Mouse (Mus musculus) lung, postnatal 4 days (tissue): ENCODE measurements around the gene Efl1.

Source experiments
- DNase-seq, 2 experiments: peaks; one replicate each; pipeline ENCODE4 v3.0.0; 2021

Efl1 gene

GRCm38 (mm10) chr7:82648353-82649080 is at the start of gene Efl1, which contains the start of gene Saxo2:
Gene Efl1 (plus strand): TSS chr7:82648614.
Gene Saxo2 (minus strand): TSS chr7:82648528.
- peak; percentile 95 to 96 for DNase-seq

GRCm38 (mm10) chr7:82602008-82602407 is 46.4 kb upstream of the Efl1 start:
- DNase-seq, result no peak

DNA sequence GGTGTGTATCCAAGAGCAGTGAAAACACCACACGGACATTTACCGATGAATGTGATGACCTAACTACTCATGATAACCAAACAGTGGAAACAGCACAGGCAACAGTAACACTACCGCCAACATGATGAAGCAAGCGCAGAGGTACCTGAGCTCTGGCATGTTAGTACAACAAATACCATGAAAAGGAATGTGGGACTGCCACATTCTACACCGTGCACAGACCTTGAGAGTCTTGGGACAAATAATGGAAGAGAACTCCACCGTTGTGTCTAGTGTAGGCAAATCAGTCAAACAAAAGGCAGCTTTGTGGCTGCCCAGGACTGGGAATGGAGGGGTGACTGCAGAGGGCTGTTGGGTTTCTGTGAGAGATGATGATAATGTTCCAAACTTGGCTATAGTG is 43.0 kb upstream of the Efl1 start:
- peak; percentile 13 to 49 for DNase-seq

DNA sequence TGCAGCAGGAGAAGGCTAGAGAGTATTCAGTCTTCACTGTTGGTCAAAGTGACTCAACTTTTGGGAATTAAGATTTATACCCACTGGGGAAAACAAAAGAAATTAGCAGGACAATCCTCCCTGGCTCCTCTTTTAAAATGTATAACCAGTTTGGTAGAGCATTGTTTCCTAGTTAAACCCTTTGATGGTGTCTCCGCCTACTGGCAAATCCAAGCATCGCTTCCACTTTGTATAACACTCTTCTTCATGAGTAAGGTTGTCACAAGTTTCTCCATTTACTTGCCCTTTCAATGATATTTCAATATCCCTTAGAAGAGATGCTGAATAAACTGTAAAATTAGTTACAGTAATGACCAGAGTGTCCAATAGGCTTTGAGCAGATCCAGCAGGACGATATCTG is 38.8 kb upstream of the Efl1 start:
- DNase-seq, result peak in 1 of 2 experiments; percentile 22

DNA sequence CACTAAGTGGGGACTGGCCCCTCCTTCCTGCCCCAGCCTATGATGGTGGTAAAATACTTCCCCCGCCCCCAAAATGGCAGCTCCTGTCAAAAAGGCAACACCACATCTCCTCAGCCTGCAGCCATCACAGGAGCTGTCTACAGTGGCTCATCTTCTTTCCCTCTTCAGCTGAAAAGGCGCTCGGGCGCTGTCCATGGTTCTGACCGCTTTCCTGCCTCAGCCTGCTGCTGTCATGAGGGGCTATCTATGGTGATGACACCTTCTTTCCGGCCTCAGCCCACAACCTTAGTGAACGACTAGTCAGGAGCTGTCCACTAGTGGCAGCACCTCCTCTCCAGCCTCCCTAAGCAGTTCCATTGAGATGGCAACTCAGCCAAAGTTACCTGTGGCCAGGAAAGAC is 23.1 kb upstream of the Efl1 start:
- DNase-seq, result peak; percentile 41 to 59

DNA sequence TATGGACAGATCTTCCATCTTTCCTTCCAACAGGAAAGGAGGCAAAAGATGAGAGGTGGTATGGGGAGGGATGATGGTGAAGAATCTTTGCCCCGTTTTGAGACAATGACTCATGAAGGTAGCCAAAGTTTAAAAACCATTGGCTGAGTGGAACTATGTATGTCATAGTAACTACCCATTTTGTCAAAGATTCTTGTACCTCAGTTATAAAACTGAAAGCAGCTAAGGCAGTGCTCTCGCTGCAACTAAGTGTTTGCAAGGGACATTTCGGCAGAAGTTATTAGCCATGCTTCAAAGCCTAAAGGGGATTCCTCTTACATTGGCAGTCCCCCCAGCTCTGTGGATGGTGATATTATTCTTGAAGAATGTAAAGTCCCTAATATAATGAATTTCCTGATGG is 1.2 kb upstream of the Efl1 start:
- DNase-seq, result no peak

DNA sequence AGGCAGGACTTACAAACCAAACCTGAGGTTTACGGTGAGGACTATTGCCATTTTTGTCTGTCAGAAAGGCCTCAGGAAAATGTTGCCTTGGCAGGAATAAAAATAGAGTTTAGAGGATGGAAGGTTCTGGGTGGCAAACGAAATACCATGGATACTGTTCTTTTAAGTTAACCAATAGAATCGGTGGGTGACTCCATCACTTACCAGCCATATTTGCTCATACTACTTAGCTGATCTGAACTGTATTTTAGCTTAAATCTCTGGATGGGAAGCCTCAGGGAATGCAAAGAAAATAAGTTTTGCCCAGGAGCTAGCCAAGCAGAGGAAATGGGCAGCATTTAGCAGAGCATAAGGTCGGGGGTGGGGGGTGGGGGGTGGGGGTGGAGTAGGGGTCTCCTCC is 505 bp upstream of the Efl1 start:
- DNase-seq, result no peak

DNA sequence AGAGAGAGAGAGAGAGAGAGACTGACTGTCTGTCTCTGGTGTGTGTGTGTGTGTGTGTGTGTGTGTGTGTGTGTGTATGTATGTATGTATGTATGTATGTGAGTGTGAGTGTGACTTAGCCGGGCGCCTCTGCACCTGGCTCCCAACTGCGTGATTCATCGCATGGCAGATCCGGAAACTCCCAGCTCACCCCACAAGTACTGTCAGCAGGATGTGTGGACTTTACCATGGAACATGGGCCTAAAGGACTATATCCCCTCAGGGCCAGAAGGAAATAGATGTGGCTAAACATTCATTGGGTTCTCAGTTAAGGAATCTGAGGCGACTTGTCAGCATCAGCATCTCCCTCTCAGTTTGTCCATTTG is 649 bp downstream of the Efl1 start:
- no peak for DNase-seq

- no peak for DNase-seq
These were observed 16.2 kb downstream of the Efl1 start for GRCm38 (mm10) chr7:82664604-82665003.

GRCm38 (mm10) chr7:82676001-82676400 is 27.6 kb downstream of the Efl1 start:
- DNase-seq, result no peak

DNA sequence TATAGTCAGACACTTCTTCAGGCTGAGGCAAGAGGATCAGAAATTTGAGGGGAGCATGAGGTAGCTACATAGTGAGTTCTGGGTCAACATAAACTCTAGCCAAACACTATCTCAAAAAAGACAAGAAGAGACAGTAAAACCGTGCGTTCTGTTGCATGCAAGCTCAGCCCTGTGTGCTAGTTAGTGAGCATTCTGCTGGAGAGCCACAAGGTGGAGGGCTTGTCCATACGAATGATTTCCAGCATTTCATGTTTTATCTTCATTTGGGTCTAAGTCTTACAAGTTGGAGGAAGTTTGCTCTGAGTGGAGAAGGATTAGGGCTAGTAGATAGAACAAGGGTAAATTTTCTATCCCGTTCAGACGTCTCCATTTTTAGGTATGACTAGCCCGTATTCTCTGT is 28.4 kb downstream of the Efl1 start:
- DNase-seq, result no peak

- no peak for DNase-seq
These were observed 31.5 kb downstream of the Efl1 start for GRCm38 (mm10) chr7:82679901-82680300.

DNA sequence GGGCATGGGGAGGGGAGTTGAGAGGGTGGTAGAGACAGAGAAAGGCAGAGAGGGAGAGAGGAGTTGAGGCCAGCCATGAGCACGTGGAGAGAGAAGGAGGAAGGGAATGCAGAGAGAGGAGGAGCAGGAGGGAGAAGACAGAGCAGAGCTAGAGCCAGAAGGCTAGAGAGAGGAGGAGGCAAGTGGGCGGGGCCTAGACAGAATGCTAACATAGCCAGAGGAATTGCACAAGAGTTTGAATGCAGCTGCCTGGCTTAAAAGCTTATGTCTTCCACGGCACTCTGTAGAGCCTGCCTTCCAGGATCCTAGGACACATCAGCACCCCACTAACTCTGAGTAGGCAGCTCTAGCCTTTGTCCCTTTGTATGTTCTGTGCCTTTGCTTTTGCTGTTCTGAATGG is 40.3 kb downstream of the Efl1 start:
- peak; percentile 52 to 60 for DNase-seq

- no peak for DNase-seq
These were observed 42.8 kb downstream of the Efl1 start for GRCm38 (mm10) chr7:82691021-82691738.

DNA sequence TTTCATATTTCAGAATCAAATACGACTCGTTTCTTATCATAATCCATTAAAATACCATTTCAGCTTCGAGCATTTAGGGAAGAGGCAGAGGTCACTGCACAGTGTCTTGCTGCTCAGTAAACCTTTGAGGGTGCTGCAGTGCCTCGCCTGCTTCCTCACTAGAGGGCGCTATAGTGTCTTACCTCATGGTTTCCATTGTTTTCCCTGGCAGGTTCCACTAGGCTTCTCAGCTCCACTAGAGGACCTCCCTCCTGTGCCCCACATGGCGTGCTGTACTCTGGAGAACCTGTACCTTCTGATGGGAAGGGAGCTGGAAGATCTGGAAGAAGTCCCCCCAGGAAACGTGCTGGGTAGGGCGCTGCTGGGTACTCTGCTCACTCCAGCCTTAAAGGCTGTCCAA is 49.3 kb downstream of the Efl1 start:
- no peak for DNase-seq

GRCm38 (mm10) chr7:82698968-82699367 is 50.6 kb downstream of the Efl1 start:
- DNase-seq, result no peak

GRCm38 (mm10) chr7:82702384-82703343 is 54.2 kb downstream of the Efl1 start:
- DNase-seq, result no peak

- DNase-seq, result no peak
These were observed 60.8 kb downstream of the Efl1 start for GRCm38 (mm10) chr7:82709172-82709571.

GRCm38 (mm10) chr7:82715210-82715911 is 66.9 kb downstream of the Efl1 start:
- DNase-seq, result peak in 1 of 2 experiments; percentile 56

- DNase-seq, result no peak
These were observed 67.6 kb downstream of the Efl1 start for GRCm38 (mm10) chr7:82715912-82716601.

DNA sequence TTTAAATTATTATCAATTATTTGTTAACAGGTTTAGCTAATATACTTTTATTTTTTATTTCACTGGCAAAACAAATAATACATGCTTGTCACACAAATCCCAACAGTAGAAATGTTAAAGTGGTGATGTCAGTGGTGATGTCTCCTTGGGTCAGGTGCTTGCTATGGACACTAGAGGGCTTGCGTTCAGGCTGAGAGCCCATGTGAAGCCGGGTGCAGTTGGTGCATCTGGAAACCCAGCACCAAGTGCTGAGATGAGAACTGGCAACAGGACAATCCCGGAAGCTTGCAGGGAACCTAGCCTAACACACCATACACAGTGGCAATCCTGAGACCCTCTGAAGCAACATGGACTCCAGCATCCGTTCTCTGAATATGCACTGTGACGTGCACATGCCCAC is 70.9 kb downstream of the Efl1 start:
- peak; percentile 30 to 36 for DNase-seq

- no peak for DNase-seq
These were observed 71.3 kb downstream of the Efl1 start for GRCm38 (mm10) chr7:82719740-82720139.
